Mouse (Mus musculus): ENCODE measurements around the gene Slc24a2.

Slc24a2 gene

GRCm38 (mm10) chr4:87017464-87017863, 212.8 kb downstream of the Slc24a2 start:
- in situ Hi-C loops (cut with MboI; ENCODE audit: low pct_unique_long_range_greater_than_20kb in 1 of 2, low sequenced_read_pairs in 2 of 2, unreplicated experiment in 1 of 2): no loop called here

- in situ Hi-C loops (cut with MboI; ENCODE audit: low pct_unique_long_range_greater_than_20kb in 1 of 2, low sequenced_read_pairs in 2 of 2, unreplicated experiment in 1 of 2): no loop called here
These were observed 214.5 kb downstream of the Slc24a2 start for GRCm38 (mm10) chr4:87015746-87016145.

DNA sequence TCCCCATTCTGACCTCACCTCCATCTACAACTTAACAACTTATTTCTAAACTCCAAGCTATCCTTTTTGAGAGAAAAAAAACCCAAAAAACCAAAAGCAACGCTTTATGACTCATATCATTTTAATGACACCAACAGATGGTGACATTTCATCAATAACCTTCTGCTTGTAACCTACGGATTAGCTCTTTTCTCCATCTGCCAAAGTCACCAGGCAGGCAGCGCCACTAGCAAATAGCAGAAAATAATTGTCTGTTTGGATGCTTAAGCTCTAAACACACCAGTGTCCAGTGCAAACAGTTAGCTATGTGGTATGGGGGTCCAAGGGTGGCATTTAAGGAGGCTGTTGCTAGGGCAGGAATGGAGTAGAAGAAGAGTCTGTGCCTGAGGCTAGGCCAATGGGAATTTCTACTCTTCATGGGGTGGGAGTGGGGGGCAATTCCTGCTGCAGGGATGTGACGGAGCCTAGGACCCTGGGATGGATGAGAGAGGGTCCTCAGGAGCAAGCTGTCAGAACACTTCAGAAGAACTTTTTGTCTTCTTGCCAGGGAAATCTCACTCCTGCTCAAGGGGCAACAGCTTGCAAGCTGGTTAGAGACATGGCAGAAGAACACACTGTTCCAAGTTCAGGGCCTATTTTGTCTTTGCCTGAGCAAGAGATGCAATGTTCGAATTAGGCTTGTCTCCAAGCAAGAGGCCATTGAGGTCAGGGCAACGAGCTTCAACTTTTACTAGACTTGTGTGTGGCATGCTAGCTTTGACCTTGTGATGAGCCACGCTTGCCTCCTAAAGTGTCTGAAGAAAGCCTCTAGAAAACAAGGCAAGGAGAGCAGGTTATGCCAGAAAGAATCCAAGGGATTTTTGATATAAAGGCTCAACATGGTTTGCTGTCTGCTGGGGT, 216.3 kb downstream of the Slc24a2 start:
- in situ Hi-C loops (cut with MboI; ENCODE audit: low pct_unique_long_range_greater_than_20kb in 1 of 2, low sequenced_read_pairs in 2 of 2, unreplicated experiment in 1 of 2): no loop called here

DNA sequence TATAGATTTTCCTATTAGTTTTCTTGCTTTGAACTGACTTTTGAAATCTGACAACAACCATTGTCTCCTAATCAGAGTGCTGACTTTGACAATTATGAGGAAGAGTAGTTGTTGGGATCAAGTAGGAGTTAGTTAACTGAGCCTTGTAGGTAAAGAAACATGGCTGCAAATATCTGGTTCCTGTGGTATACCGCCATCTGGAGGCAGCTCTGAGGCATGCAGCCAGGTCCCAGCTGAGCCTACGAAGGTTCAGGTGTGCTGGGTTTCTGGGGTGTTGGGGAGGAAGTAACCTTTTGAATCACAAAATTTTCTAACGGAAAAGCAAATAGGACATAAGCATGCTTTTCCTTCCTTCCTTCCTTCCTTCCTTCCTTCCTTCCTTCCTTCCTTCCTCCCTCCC, 237.8 kb downstream of the Slc24a2 start:
- in situ Hi-C loops (cut with MboI; ENCODE audit: low pct_unique_long_range_greater_than_20kb in 1 of 2, low sequenced_read_pairs in 2 of 2, unreplicated experiment in 1 of 2): no loop called here

DNA sequence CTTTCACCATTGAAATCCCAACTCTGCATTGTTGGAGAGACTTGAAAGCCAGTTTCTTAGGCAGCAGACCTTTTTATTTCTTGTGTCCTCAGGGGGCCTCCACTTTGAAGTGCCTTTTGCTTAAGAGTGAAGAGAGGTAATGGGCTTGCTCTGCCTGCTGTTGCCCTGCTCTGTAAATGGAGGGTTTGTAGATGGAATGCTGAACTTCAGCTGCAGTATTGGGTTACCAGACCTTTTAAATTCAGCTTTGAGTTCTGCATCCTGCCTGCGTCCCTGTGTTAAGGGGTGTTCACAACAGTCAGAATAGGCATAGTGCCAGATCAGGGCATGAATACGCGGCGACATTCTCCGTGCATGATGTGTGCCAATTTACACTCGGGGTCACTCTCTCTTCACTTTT, 241.0 kb downstream of the Slc24a2 start:
- in situ Hi-C loops (cut with MboI; ENCODE audit: low pct_unique_long_range_greater_than_20kb in 1 of 2, low sequenced_read_pairs in 2 of 2, unreplicated experiment in 1 of 2): no loop called here

DNA sequence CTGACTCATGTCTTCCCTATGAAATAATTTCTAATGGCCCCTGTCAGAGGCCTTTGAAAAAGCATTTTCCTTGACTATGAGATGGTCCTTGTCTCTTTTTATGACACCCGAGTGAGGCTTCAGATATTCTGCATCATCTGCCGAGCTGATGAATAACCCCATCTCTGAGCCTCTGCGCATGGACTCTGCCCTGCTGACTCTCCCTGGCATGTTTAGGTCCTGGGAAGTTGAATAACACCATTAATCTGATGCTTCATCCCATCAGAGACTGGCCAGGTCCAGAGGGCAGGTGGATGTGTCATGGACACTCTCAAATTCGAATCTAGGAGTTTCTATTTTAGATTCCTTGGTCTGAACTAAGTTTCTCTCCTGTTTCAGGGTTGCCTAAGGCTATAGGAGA, 242.4 kb downstream of the Slc24a2 start:
- in situ Hi-C loops (cut with MboI; ENCODE audit: low pct_unique_long_range_greater_than_20kb in 1 of 2, low sequenced_read_pairs in 2 of 2, unreplicated experiment in 1 of 2): no loop called here

GRCm38 (mm10) chr4:86977272-86977671, 253.0 kb downstream of the Slc24a2 start:
- in situ Hi-C loops (cut with MboI; ENCODE audit: low pct_unique_long_range_greater_than_20kb in 1 of 2, low sequenced_read_pairs in 2 of 2, unreplicated experiment in 1 of 2): no loop called here

DNA sequence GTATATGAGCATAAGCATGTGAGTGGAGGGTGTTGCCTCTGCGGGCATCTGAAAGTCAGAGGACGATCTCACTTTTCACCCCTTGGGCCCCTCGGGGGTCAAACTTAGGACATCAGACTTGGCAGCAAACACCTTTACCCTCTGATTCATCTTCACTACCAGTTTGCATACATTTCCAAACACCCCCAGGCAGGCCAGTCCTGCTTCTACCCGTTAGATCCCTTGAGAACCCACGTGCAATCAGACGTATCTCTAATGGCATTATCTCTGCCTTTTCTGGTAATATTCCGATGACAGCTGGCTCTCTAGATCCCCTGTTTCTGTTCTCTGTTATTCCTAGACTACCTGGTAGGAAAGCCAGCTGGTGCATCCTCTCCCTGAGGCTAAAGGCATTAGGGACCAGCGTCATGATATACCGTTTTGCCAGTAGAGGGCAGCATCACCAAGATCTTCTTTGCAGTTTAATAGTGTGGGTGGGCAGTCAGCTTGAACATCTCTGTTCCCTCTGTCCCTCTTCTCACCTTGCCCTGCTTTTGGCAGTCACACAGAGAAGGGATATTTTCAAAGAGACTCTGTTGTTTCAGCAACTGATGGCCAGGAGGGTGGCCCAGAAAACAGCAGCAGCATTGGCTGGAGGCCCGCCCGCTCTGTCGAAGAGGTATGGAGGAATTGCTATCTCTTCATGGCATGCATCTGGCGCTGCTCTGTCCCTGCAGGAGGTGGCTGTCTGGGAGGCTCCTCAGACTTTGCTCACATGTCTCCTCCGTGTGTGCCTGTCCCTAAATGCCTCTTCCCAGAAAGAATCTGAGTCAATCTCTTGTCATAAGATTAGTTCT, 272.5 kb downstream of the Slc24a2 start:
- in situ Hi-C loops (cut with MboI; ENCODE audit: low pct_unique_long_range_greater_than_20kb in 1 of 2, low sequenced_read_pairs in 2 of 2, unreplicated experiment in 1 of 2): no loop called here

DNA sequence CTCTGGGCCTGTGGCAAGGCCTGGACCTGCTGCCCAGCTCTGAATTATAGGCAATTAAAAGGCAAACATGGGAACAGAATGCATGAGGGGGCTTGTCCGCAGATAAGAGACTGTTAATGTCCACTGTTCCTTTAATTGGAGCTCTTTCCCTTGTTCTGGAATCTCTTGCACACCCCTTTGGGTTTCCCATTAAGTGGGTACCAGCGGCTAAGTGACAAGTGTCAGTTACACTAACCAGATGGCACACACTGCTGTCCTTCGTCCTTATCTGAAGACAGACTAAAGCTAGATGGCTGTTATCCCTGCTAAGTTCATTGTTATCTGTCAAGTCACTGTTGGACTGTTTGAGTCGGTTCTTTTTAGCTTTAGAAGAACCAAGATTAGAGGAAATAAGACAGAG, 274.8 kb downstream of the Slc24a2 start:
- in situ Hi-C loops (cut with MboI; ENCODE audit: low pct_unique_long_range_greater_than_20kb in 1 of 2, low sequenced_read_pairs in 2 of 2, unreplicated experiment in 1 of 2): no loop called here

- in situ Hi-C loops (cut with MboI; ENCODE audit: low pct_unique_long_range_greater_than_20kb in 1 of 2, low sequenced_read_pairs in 2 of 2, unreplicated experiment in 1 of 2): no loop called here
These were observed 276.8 kb downstream of the Slc24a2 start for GRCm38 (mm10) chr4:86953519-86953918.

- in situ Hi-C loops (cut with MboI; ENCODE audit: low pct_unique_long_range_greater_than_20kb in 1 of 2, low sequenced_read_pairs in 2 of 2, unreplicated experiment in 1 of 2): no loop called here
These were observed 281.5 kb downstream of the Slc24a2 start for GRCm38 (mm10) chr4:86948794-86949193.

GRCm38 (mm10) chr4:86943296-86943695, 287.0 kb downstream of the Slc24a2 start:
- in situ Hi-C loops (cut with MboI; ENCODE audit: low pct_unique_long_range_greater_than_20kb in 1 of 2, low sequenced_read_pairs in 2 of 2, unreplicated experiment in 1 of 2): no loop called here

DNA sequence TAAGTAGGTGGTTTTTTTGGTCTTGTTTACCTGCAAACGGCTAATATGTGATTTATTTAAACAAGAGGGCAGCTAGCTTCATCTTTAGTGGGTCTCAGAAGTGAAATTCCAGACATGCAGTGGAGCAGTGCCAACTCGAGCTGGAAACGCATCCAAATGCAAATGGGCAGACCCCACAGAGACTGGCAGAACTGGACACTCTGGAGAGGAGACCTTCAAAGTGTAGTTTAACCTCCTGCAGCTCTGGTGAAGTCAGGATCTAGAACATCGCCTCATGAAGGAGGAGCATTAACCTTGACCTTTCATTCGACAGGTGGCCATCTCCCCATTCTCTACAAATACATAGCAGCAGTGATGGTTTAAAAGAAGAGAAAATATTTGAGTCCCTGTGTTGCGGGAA, 287.6 kb downstream of the Slc24a2 start:
- in situ Hi-C loops (cut with MboI; ENCODE audit: low pct_unique_long_range_greater_than_20kb in 1 of 2, low sequenced_read_pairs in 2 of 2, unreplicated experiment in 1 of 2): no loop called here

DNA sequence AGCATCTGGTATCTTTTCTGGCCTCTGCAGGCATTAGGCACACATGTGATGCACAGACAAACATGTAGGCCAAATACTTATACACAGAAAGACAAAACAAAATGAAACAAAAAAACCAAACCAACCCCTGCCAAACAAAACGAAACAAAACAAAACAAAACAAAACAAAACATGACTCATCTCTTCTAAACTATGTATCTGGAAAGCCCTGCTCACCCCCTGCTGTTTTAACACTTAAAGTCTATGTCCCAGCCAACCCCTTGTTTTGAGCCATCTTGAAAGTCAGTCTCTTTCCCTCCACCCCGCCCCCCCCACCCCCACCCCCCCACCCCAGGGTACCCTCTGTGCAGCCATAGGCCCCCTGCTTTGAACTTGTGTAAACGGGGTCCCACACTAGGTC, 293.6 kb downstream of the Slc24a2 start:
- in situ Hi-C loops (cut with MboI; ENCODE audit: low pct_unique_long_range_greater_than_20kb in 1 of 2, low sequenced_read_pairs in 2 of 2, unreplicated experiment in 1 of 2): no loop called here

DNA sequence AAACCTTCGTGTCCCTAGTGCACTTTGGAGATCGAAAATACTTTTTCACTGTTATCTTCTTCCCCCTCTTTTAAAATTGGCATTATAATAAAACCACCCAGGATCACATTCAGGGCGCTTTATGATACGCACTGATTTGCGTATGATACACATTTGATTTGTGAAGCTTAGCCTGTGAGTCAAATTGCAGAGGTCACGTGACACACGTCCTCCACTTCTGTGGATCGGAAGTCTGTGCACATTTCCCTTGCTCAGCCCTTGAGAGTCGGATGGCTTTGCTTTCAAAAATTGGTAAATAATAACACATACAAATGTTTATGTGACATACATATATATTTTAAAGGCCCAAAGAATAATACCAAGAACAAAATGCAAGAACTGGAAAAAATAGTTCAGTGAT, 294.1 kb downstream of the Slc24a2 start:
- in situ Hi-C loops (cut with MboI; ENCODE audit: low pct_unique_long_range_greater_than_20kb in 1 of 2, low sequenced_read_pairs in 2 of 2, unreplicated experiment in 1 of 2): no loop called here
